Mouse (Mus musculus): ENCODE measurements around the gene Cdc42. TPM values are rescaled to one million over a fixed set of nuclear protein-coding genes. Genes with fewer than 3 reads are reported as not detected.

Cdc42 gene
- polyA plus RNA-seq, 1 experiment from 2014 or later, result 592 TPM

Other genes starting within 250 kb of the Cdc42 start
- 1.2 and 1.4 TPM in 2 replicates for gene Wnt4, start 80.2 kb downstream of the Cdc42 start, polyA plus RNA-seq (2016; fragmentation: Nextera tagmentation; extraction: Ambion mirVana)
- not detected in 2 replicates for gene Cela3a, start 52.1 kb upstream of the Cdc42 start, polyA plus RNA-seq (2016; fragmentation: Nextera tagmentation; extraction: Ambion mirVana)
- not detected in 2 replicates for gene Cela3b, start 72.8 kb upstream of the Cdc42 start, polyA plus RNA-seq (2016; fragmentation: Nextera tagmentation; extraction: Ambion mirVana)
- gene 1700013G24Rik, start 95.6 kb upstream of the Cdc42 start, polyA plus RNA-seq (2016; fragmentation: Nextera tagmentation; extraction: Ambion mirVana), result not detected in 2 replicates
- gene Hspg2, start 111.0 kb upstream of the Cdc42 start, polyA plus RNA-seq (2016; fragmentation: Nextera tagmentation; extraction: Ambion mirVana), result 15.2 and 18.2 TPM in 2 replicates
- gene Ldlrad2, start 216.8 kb upstream of the Cdc42 start, polyA plus RNA-seq (2016; fragmentation: Nextera tagmentation; extraction: Ambion mirVana), result 1.3 TPM in 1 of 2 replicates, not detected in the other
- gene Usp48, start 236.0 kb upstream of the Cdc42 start, polyA plus RNA-seq (2016; fragmentation: Nextera tagmentation; extraction: Ambion mirVana), result 63.6 and 73.1 TPM in 2 replicates

All from hindbrain, embryonic 10.5 days (tissue).